Mouse (Mus musculus) cortical plate, adult 2 months (tissue): ENCODE results near the gene Ankib1.

Experiments used
- CTCF ChIP-seq: fragments of 200-500 bp; IDR thresholded peaks from 2 replicates; pipeline ENCODE4 v1.5.1; 2011; ENCODE audit warnings: mild to moderate bottlenecking, control low read depth, low read length; ENCODE audit not compliant: insufficient read depth; ENCODE audit errors: extremely low read depth
- POLR2A ChIP-seq: fragments of 200-500 bp; IDR thresholded peaks from 2 replicates; pipeline ENCODE4 v1.6.1; 2011; ENCODE audit warnings: mild to moderate bottlenecking, low read length, control low read depth; ENCODE audit not compliant: insufficient read depth; ENCODE audit errors: extremely low read depth

- TF ChIP-seq CTCF (no peak), POLR2A (no peak)
Measured at GRCm38 (mm10) chr5:3800041-3800440, 2.7 kb downstream of the Ankib1 start.
